Mouse (Mus musculus) B cell, adult (primary cell): ENCODE results near the gene Ywhag. TPM values are rescaled to one million over a fixed set of nuclear protein-coding genes. Genes with fewer than 3 reads are reported as not detected.

ENCODE experiments used
- total RNA-seq: library from RNA; stranded (reverse); gene quantifications from 4 replicates; pipeline ENCODE4 v1.2.4, GENCODE M21; 2023; ENCODE audit not compliant: inconsistent age

Ywhag gene
- 75.8 to 90.5 TPM (median 86.6 TPM) in 4 replicates for total RNA-seq

GRCm38 (mm10) chr5:135934481-135935175, at the start of gene Ywhag:
Gene Ywhag, minus strand, starts transcription at chr5:135934616.

DNA sequence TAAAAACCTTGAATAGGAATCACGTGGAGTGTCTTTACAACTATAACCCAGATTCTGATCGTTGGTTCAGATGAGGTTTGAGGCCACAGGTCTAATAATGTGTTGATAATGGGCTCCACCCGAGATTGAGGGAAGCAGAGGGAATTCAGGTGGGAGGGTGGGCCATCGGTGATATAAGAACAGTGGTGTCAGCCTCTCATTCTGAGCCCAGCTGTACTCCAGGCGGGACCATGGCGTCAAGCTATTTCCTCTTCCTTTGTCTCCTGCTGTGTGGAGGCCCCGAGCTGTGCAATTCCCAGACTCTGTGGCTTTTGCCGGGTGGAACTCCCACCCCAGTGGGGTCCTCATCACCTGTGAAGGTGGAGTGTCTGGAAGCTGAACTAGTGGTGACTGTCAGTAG, 45.5 kb upstream of the Ywhag start, which contains the start of gene Zp3:
Gene Zp3, plus strand, starts transcription at position 196 of the 400 bp plus-strand sequence.

DNA sequence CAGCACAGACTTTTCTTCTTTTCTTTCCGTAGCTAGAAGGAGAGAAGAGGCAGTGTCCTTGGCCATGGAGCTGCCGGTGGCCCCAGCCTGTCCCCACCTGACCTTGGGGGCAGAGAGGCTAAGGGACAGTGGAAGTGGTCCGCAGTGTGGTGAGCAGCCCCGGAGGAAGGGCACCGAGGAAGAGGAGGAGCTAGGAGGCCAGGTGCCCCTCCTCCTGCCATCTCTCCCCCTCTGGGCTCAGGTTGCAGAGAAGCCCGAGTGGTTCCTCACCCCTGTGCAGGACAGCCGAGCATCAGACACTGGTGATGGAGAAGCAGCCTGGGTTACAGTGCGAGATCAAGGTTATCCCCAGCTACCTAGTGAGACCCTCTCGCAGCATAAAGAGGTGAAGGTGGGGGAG, 39.9 kb upstream of the Ywhag start, which contains the start of gene Ssc4d:
Gene Ssc4d, minus strand, starts transcription at position 167 of the 400 bp plus-strand sequence.

GRCm38 (mm10) chr5:135887675-135888102, 46.7 kb downstream of the Ywhag start, which contains the start of gene Hspb1:
Gene Hspb1, plus strand, starts transcription at chr5:135887919.

Other genes starting within 250 kb of the Ywhag start
- 10.8 to 16.8 TPM (median 15.2 TPM) in 4 replicates for gene Tmem120a, start 190.2 kb downstream of the Ywhag start, total RNA-seq
- gene Styxl1, start 156.2 kb downstream of the Ywhag start, total RNA-seq: 0.42 TPM in 1 of 4 replicates, not detected in the others
- 140 to 166 TPM (median 157 TPM) in 4 replicates for gene Mdh2, start 156.1 kb downstream of the Ywhag start, total RNA-seq
- gene Srrm3, start 127.7 kb downstream of the Ywhag start, total RNA-seq: not detected in 4 replicates
- 1.4 to 5.8 TPM (median 3.1 TPM) in 4 replicates for gene Hspb1, start 46.7 kb downstream of the Ywhag start, total RNA-seq
- gene Ssc4d, start 39.9 kb upstream of the Ywhag start, total RNA-seq: 0.58 to 1.0 TPM (median 0.72 TPM) in 3 of 4 replicates, not detected in the other
- not detected in 4 replicates for gene Zp3, start 45.5 kb upstream of the Ywhag start, total RNA-seq
- 32.4 to 36.4 TPM (median 34.3 TPM) in 4 replicates for gene Dtx2, start 60.2 kb upstream of the Ywhag start, total RNA-seq
- 0.29 to 0.83 TPM (median 0.63 TPM) in 4 replicates for gene Upk3b, start 103.9 kb upstream of the Ywhag start, total RNA-seq
- gene Upk3bl, start 119.9 kb upstream of the Ywhag start, total RNA-seq: not detected in 4 replicates
- gene Rasa4, start 149.3 kb upstream of the Ywhag start, total RNA-seq: 14.2 to 20.5 TPM (median 19.1 TPM) in 4 replicates
- 57.3 to 80.7 TPM (median 72.8 TPM) in 4 replicates for gene Polr2j, start 182.0 kb upstream of the Ywhag start, total RNA-seq
- gene Lrwd1, start 201.5 kb upstream of the Ywhag start, total RNA-seq: 27.3 to 31.5 TPM (median 29.4 TPM) in 4 replicates
- 12.0 to 14.7 TPM (median 12.5 TPM) in 4 replicates for gene Alkbh4, start 201.5 kb upstream of the Ywhag start, total RNA-seq
- gene Orai2, start 236.1 kb upstream of the Ywhag start, total RNA-seq: 54.0 to 57.6 TPM (median 55.1 TPM) in 4 replicates